Mouse (Mus musculus) CD4-positive, CD25-positive, alpha-beta regulatory T cell, adult 4 months (primary cell): ENCODE measurements around the gene Gm13199. TPM values are rescaled to one million over a fixed set of nuclear protein-coding genes. Genes with fewer than 3 reads are reported as not detected.

Source experiments
- ATAC-seq: one replicate; pipeline ENCODE4 v1.8.0; 2017
- polyA plus RNA-seq, 2 experiments: library from polyadenylated mRNA; unstranded; fragments of 100-300 nt; shearing (Covaris generic); gene quantifications; one replicate each; pipeline ENCODE4 v1.2.1; 2017

Gm13199 gene
- polyA plus RNA-seq: 1 to 10 TPM in 1 of 2 experiments, not detected in 1; 2.5 TPM

DNA sequence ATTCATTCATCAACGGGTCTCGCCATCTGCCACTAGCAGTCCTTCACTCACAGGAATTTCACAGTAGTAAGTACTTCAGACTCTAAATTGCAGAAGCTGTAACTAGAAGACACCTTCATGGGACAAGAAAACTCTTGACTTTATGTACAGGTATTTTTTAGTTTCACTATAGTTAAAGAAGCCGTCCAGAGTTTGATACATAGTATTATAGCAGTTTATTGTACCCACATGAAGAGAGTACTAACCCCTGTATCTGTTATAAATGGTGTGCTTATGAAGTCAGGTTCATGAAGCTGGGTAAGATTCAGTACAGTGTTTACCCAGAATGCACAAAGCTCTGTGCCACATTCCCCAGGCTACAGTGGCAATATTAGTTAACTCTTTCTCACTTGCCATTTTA is at the start of gene Gm13199:
Gene Gm13199 (minus strand): TSS at position 101 of the 400 bp plus-strand sequence.
- no peak for ATAC-seq

DNA sequence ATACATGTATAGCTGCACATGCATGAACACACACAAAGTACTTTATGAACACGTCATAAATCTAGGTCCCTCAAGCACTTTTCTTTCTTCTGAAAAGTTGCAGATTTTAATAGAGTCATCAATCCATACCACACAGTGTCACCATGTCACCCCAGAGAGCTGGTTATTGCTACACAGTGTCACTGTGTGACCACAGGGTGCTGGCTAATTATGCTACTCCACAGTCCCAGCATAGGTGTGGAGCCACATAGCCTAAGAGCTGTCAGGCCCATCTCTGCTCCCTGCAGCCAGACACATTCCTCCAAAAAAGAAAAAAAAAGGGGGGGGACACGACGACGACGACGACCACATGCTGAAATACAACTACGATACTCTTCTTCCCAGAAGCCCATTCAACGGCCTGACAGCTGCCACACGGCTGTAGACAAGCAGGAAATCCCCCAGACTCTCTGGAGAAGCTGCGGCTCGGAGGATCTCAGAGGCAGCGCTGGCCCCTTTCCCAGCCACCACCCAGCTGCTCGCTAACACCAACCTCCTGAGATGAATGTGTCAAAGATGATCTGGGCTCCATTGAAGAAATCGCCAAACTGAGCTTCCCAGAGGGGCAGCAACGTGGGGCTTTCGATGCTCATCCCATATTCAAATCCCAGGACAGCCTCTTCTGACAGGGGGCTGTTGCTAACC is 48.7 kb upstream of the Gm13199 start:
- ATAC-seq: no peak

DNA sequence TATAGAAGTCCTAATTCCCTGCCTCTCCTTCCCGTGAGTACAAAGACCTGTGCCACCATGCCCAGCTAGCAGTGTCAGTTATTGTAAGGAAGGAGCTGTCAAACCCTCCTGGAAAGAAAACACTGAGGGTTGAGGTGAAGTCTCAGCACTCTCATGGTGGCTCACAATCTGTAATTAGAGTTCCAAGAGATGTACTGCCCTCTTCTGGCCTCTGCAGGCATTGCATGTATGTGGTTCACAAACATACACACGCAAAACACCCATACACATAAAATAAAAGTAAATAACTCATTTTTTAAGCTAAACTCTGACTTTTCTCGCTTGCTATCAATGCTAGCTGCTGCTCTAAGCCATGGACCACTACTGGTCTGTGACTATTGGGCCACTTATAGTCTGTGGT is 43.9 kb upstream of the Gm13199 start:
- ATAC-seq: peak; percentile 84

DNA sequence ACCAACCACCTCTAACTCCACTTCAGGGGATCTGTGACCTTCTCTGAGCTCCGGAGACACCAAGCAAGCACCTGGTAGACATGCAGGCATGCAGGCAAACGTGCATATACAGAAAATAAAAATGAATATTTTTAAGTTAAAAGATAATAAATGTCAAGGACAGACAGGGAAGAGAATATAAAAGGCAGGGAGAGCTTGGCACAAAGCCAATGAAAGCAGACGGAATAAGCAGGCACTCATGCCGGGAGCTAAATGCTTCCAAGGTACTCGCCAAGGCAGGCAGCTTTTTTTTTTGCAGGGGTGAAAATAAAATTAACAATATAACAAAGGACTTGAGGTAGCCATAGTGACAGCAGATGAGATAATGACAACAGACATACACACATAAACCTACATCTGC is 43.4 kb upstream of the Gm13199 start:
- no peak for ATAC-seq

DNA sequence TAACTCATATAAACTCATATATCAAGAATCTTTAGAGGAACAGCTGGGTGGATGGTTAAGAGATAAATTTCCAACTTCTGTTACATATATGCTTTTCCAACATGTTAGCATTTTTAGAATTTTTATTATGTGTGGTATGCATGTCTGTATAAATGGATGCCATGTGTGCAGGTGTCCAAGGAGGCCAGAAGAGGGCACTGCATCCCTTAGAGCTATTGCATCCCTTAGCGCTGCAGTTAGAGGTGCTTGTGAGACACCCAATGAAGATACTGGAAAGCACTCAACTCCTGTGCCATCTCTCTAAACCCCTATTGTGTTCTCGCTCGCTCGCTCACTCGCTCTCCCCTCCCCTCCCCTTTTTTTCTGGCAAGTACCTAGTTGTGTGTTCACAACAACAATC is 37.4 kb upstream of the Gm13199 start:
- ATAC-seq: no peak

DNA sequence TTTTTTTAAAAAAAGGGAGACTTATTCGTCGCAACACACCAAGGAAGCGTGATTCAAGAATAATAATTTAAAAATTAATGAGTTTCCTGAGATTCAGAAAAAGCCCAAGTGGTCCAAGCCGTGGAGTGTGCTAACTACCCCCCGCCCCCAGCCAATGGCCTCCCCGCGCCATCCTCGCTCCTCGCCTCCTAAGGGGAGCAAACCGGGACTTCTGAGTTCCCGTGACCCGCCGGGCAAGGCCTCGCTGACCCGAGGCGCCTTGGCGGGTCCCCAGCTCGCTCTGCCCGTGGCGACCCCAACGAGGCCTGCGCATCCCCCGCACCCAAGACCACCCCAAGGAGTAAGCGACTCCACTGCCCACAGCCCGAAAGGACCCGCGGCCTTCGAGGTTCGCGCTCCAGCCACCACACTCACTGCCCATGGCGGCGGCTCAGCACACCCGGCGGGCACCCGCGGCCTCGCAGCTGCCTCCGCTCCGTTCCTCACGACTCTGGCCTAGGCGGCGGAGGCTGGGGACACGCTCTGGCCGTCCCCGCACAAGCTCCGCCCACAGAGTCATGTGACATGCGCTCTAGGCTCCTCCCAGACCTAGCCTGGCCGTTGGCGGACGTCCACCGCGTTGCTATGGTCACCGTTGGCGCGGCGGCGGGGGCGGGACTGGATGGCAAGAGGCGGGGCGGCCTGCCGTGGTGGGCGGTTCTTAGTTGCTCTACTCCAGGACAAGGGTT is 32.3 kb upstream of the Gm13199 start, which contains the start of gene Sec61a2:
Gene Sec61a2 (minus strand): TSS at position 590 of the 728 bp plus-strand sequence.
- ATAC-seq: peak; percentile 98

DNA sequence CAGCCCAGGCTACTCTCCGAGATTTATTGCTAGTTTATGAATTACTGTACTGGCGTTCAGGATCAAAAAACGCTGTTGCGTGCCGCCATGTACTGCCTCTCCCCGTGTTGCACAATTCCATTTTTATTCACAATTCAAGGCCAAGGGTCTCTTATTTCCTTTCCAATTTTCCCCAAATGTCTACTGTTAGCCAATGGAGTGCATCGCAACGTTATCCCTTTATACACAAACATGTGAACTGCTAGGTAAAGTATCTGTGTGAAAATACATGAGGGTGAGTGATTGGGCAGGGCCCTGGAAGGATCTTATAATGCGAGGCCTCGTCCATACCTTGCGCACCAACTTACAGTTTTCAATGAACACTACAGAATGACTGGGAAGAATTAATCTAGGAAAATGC is 31.6 kb upstream of the Gm13199 start:
- ATAC-seq: no peak

DNA sequence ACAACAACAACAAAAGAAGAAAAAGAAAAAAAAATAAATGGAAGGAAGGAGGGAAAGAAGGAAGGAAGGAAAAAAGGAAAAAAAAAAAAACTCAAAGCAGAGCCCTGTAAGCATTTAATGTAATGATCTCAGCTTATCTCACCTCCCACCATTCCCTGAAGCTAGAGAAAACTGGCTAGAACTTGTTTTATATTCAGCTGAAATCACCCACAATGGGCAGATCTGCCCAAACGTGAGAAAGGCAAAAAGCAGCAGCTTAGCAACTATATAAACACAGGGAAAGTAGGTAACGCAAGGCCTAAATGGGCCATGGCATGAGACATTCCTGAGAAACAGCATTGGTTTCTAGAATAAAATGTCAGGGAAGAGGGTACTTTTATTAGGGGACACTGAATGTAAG is 26.7 kb upstream of the Gm13199 start:
- no peak for ATAC-seq

DNA sequence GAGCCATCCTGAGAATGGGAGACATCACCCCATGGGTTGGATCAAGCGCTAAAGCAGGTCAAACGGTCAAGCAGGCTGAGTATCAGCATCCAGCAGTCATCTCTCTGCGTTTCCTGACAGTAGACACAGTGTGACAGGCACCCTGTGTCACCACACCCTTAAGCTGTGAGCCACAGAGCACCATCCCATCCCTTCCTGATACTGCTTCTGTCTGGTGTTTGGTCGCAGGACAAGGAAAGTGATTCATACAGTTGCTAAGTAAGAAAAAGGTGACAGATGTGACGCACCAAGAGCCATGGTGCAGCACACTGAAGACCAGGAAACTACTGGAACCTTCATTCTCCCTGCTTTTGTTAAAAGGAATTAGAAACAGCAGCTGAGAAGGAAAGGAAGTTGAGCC is 26.1 kb upstream of the Gm13199 start:
- no peak for ATAC-seq

DNA sequence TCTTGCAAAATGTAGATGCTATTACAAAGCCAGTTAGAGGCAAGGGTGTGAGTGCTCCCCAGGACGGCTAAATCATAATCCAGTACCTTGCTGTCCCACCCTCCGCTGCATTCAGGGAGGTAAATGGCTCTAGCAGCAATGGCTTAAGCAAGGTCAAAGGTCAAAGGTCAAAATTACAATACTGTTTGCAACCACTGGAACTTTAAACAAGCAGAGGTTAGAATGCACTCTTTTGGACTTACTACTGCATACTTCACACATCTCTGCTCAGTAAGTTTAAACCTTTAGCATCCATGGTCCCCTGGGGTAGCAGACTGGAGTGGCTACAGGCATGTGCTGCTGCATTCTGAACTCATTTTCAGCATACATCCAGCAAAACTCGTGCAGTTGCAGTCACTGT is 14.7 kb upstream of the Gm13199 start:
- no peak for ATAC-seq

DNA sequence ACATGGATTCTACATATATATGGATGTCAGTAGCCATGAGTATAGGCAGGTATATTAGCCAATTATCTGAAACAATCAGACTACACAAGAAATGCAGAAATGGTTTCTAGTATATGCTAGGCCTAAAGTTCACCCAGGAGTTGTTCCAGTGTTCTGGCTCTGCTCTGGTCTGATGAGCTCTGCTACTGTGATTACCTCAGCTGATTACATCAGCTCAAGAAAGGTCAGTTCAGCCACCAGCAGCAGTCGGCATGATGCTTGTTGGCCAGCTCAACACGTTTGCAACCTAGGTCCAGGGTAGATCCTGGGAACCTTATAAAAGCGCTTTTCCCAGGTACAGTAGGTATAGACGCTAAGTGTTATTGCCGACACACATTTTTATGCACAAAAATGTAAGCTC is 7.0 kb upstream of the Gm13199 start:
- no peak for ATAC-seq

DNA sequence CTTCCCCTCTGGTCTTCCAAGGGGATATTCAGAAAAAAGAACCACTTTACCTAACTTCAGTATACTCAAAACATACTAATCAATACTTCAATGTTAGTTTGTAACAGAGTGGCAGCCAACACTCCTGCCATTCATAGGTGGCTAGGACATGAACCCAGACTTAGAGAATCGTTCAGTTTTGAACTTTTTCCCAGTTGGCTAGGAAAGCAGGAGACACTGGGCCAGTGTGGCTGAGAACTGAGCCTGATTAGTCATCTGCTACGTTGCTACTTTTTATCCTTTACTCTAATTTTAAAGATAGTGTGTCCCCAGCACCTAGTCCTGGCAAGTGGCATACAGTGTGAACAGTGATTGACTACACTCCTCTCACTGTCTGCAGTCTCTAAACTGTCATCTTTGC is 4.9 kb upstream of the Gm13199 start:
- no peak for ATAC-seq

DNA sequence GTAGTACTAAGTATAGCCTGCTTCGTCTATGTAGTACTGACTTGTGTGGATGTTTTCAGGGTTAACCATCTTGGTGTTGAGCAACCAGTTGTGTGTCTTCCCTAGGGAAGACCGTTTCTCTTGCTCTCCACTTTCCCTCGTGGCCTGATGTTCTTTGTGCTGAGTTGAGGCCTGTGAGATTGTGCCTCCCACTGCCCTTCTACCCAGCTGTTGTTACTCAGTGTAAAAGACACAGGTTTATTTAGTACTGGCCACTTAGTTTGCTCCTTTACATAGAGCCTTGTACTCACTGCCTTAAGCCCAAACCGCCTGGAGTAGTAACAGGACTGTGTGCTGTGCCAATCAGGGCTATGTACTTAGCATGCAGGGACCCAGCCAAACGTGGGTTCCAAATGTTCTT is 10.9 kb downstream of the Gm13199 start:
- no peak for ATAC-seq

DNA sequence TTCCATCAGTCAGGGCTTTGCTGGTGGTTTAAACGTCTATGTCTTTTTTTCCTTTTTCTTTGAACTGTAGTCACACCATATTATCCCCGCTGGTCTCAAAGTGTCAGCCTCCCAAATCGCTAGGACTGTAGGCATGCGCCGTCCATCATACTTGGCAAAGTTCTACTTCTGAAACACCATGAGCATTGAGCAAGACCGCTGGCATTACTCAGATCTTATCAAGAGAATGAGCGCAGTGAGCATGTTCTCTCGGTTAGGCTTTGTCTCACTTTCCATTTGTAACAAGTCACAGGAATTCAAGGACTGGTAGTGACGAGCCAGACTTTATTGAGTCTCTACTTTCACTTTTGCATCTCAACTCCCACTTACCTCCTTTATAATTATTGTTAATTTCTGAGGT is 11.6 kb downstream of the Gm13199 start:
- no peak for ATAC-seq

DNA sequence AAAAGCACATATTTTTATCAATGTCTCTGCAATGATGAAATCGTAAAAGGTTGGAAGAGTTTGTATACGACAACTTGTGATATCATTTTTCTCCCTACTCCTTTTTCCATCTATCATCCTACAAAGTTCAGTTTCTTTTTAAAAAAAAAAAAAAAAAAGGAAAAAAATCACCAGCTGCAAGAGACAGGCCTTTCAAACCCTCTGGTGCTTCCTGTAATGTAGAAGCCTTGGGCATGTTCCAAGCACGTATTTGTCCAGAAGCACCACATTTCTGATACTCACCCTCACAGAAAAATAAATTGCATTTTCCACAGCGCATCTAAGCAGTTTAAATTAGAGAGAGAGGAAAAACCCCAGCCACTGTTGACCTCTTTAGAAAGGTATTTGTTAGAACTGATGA is 16.9 kb downstream of the Gm13199 start:
- ATAC-seq: no peak

DNA sequence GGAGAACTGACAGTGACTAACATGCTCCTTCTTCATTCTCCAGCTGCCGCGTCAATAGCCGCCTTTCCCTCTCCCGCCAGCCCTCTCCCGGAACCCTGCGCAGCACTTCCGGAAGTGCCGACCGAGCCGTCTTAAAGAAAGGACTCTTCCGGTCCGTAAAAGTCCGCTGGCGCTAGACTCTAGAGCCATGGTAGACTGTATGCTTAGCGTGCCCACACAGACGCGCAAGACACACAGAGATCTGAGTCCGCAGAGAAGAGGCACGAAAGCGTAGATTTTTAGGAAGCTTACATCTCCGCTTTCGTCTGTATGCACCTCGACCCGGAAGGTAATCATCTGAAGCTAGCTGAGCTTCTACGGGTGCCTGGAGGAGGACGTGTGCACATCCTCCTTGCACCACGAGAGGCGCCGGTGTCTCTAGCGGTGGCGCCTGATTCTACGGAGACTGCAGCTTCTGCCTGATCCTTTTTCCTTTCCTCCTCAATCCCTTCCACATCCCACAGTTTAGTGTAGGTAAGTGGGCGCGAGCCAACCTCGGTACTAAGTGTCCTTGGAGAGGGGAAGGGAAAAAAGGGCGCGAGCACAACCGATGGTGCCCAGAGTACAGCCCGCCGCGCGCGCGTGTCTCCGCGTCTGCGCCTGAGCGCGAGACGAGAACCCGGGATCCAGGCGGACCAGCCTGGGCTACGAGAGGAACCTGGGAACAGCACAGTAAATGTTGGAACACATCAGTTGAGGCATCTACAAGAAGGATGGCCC is 17.7 kb downstream of the Gm13199 start, which contains the start of the genes Nudt5 and Cdc123:
Gene Nudt5 (plus strand): TSS at position 147 of the 759 bp plus-strand sequence.
Gene Cdc123 (minus strand): TSS at position 292 of the 759 bp plus-strand sequence.
- ATAC-seq: peak; percentile 93

DNA sequence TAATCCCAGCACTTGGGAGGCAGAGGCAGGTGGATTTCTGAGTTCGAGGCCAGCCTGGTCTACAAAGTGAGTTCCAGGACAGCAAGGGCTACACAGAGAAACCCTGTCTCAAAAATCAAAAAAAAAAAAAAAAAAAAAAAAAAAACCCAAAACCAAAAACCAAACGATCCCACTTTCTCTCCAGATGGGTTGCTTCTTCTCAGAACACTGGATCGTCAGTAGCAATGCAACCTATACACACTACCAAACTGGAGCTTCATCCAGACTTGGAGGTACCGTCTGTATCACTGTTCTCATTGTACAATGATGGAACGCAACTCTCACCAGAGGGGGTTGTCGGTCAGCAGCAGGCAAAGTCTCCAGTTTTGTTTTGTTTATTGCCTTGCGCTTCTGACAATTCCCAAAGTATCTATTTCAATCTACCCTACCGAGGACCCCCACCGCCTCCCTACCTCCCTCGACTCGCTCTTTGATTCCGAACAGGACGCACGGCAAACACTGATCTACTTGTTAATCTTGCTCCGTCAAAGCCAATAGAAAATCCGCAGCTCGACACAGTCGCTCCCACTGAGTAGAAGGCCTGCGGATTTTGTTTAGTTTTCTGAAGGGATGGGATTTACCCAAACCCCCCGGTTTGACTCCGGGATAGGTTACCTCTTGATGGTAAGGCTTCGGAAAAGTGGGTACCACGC is 18.4 kb downstream of the Gm13199 start:
- peak; percentile 22 for ATAC-seq

DNA sequence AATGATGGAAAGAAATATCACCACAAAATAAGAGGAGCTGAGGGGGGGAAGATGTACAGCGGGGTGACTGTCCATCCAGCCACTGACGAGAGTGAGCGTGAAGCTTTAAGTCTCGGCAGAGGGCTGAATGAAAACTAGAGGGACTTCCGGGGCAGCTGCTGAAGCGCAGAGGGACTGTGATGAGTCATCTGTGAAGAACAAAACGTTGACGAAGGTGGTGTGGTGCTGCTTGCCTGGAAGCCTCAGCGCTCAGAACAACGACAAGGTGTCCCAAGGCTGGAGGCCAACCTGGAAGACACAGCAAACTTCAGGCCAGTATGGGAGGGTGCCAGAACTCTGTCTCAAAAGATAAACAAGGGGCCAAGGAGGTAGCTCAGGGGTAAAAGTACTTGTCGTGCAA is 21.9 kb downstream of the Gm13199 start:
- no peak for ATAC-seq

DNA sequence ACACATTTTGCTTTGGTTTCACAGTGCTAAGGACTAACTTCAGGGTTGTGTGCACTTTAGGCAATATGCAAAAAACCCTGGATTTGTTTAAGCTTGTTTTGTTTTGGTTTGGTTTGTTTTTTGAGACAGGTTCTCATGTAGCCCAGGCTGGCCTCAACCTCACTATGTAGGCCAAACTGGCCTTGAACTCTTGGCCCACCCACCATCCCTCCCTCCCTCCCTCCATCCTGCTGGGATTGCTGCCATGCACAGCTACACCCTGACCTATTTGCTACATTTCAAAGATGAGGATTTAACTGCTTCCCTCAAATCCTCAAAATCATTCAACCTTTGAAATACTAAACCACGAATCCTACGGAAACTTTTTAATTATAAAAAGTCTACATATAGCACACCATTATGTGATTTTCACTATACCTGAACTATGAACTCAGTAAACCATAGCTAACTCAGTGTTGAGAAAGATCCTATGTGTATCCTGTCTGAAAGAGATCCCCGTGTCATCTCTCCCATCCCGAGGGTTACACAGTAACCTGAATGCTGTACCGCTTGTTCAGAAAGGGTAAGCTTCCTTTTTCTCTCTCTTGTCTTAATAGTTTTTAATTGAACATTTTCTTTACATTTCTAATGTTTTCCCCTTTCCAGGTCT is 37.3 kb downstream of the Gm13199 start:
- no peak for ATAC-seq

DNA sequence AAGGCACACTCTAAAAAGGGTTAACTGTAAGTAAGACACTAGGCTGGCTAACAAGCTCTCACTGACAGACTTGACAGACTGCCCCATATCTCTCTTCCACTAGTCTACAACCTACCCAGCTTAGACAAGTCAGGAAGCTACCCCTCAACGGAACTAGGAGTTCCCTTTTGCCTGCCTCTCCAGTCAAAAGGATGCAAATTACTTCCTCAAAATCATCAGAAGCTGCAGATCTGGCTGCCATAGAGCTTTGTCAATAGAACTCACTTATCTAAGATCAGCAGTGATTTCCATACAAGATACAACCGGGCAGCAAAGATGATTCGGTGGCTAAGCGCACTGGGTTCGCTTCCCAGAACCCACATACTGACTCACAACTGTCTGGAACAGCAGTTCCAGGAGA is 38.0 kb downstream of the Gm13199 start:
- ATAC-seq: no peak

DNA sequence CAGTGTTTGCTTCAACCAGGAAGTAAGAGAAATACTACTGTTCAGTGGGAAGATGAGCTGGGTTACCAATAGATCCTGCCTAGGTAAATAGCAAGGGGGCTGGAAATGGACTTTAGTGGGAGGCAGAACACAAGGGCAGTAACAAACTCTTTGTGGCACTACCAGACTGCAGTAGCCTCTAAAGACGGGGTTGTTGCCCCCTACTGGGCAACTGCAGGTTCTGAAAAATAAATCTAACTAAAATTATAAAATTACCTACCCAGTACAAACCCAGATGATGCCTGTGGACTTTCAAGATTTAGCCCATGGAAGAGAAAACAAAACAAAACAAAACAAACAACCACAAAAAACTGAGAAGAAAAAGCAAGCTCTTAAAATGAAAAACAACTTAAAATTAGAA is 38.5 kb downstream of the Gm13199 start:
- no peak for ATAC-seq

DNA sequence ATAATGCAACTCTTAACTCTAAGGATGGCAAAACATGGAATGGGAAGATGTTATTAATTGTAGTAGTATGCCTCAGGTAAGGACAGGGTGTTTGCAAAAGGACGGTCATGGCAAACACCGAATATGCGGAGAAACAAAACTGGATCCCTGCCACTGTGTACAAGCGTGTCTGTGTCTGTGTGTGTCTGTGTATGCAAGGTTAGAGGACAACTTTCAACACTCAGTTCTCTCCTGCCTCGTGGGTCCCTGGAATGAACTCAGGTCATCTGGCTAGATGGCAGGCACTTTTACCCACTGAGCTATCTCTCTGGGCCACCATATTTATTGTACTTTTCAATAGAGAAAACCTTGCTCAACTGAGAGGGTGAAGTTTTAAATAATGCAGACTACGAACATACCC is 40.3 kb downstream of the Gm13199 start:
- ATAC-seq: no peak
